Mouse (Mus musculus) lung, postnatal 10 days (tissue): ENCODE results near the gene Ptk6.
A peak's percentile ranks its signal among the peaks of the same experiment; 100 is the strongest.

Experiments used
- DNase-seq: peaks from one replicate; pipeline ENCODE4 v3.0.0; 2021

Gene Ptk6

DNA sequence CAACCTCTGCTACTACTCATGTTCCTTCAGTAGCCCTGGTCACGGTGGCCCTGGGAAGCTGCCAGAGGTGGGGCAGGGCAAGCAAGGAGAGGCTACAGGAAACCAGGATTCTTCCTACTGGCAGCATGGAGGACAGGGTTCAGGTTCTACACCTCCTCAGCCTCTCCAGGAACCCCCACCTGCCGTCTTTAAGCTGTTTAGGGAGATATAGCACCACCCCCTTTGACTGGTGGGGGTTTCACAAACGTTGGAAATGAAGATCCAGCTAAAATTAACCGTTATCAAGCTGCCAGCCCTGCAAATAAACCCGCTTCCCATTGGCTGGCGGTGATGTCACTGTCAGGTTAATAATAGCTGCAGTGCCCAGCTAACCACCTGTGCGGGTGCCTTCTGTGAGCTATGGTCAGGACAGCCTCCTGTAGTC is 43.5 kb downstream of the Ptk6 start:
- DNase-seq = no peak

DNA sequence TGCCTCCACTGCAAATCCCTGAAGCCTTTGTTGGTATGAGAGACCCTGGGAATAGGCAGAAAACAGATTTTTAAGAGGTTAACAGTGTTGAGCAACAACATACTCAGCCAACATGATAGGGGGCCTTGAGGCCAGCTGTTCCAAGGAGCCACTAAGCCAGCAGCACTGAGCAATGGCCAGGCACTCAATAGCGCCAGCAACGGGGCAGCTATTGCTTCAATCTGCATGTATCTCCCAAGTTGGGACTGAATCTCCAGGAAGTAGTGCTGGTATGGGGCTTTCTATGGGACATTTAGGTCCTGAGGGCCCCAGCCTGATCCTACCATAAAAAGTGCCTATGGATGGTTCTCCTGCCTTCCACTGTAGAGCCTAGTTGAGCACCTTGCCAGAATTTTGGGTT is 44.1 kb downstream of the Ptk6 start:
- DNase-seq = no peak

DNA sequence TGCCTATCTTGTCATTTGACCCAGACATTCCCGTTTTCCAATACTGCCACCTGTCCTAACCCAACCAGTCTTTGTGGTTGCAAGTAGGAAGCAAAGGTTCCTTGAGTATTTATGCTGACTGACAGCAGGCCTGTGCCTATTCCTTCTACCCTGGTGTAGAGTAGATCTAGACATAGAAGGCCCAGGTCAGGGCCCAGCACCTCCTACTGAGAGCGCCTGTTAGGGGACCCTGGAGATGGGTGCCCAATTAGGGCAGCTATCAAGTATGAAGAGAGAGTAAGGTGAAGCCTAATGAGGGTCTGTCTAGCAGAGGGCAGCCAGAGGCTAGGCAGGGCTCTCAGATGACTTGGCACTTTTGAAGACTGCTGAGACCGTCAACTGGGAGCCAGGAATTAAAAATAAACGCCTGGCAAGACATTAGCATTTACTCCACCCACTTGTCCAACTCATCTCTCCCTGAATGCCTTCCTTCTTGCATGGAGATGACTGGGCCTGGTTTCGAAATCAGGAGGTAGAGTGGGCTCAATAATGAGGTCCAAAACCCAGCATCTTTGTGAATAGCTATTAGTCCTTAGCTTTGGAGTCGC is 44.8 kb downstream of the Ptk6 start:
- no peak for DNase-seq

DNA sequence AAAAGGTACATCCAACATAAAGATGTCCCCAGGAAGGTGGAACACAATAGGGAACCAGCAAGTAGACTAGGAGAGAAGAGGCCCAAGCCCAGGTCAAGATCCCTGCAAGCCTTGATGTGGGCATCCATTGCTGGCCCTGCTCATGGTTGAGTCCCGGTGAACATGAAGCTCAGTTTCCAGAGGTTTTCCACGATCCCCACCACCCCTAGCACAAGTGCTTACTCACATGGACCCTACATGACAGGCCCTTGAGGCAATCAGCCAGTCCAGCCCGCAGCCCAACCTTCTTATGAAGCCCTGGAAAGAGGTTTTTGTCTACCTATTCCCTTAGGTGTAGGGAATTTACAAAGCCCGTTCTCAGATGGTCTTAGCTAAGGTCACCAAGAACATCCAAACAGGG is 45.4 kb downstream of the Ptk6 start:
- DNase-seq = no peak

DNA sequence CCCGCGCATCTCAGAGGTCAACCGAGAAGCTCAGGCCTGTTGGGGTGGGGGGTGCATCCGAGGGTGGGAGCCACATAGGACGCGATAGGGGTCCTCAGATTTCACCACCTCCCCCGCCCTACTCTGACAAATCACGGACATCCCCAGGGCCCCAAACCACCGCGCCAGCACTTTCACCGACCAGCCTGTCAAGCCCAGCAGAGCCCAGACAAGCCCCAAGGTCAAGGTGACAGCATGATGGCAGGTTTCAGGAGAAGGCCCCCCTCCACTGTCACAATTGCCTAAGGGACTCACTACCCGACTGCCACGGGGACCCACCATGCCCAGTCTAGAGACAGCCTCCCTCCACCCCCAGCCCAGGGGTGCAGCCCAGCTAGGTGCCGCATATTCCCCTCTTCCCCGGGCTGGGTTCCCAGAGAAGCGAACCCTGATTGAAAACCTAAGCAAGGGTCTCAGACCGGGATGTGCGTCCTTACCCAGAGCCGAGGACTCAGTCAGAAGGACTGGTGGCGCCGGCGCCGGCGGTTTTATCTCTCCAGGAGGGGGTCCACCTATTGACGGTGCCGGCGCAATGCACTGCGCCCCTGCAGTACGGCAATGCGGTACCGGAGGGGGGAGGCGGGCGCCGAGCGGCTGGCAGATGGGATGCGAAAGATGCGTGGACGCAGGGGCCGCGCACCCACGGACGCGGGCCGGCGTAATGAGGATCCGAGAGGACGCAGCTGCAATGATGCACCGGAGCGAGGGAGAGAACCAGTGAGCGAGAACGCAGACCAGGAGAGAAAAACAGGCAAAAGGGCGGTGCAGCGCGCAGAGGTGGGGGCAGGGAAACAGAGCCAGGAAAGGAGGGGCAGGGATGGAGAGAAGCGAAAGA is 46.1 kb downstream of the Ptk6 start, which contains the start of gene Eef1a2:
Gene Eef1a2, minus strand, starts transcription at position 767 of the 874 bp plus-strand sequence.
- DNase-seq = no peak

DNA sequence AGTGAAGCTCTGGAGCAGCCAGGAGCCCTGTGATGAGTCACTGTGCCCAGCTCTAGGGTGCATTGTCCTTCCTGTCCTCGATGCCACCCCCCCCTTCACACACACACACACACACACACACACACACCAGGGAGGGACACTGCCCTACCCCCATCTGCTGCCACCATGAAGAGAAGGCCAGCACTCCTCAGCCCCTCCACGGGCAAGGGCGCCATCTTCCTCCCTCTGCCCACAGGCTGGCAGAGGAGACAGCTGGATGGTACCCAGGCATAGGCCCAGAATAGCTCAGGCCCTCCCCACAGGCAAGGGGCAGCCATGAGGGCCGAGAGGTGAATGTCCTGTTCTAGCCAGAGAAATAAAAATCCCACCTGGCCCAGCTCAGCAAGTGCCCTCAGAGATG is 46.8 kb downstream of the Ptk6 start:
- DNase-seq = no peak

DNA sequence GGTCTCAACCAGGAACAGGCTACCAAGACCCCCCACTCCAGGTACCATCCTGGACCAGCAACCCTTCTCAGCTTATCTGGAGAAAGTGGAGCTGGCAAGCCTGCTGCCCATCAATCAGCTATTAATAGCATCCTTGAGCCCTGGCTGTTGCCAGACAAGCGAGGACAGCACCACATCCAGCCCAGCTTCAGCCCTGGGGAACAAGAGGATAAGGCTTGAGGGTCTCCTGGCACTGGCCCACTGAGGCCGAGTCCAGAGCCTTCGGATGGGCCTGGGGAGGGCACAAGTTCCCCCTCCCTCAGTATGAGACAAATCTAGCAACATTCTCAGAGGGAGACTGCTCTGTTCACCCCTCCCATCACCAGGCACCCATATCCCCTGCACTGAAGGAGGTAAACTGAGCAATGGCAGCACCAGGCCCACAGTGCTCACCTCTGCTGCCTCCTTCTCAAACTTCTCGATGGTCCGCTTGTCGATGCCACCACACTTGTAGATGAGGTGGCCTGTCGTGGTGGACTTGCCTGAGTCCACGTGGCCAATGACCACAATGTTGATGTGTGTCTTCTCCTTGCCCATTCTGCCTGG is 47.7 kb downstream of the Ptk6 start:
- DNase-seq = no peak

DNA sequence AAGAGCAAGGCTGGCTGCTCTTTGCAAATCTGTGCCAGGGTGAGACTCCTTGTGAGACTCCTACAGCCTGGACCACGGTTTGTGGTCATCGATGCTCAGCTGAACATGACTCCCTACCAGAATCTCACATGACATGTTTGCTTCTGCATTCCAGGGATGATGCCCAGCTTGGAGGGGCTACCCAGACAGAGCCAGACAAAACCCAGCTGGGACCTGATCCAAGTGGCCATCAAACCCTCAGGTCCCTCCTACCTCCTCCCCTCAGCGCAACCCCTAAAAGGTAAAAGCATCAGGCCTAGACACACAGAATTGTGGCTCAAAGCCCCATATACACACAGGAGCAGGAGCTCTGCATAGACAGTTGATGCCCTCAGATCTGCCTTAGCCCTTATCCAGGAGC is 48.2 kb downstream of the Ptk6 start:
- no peak for DNase-seq

DNA sequence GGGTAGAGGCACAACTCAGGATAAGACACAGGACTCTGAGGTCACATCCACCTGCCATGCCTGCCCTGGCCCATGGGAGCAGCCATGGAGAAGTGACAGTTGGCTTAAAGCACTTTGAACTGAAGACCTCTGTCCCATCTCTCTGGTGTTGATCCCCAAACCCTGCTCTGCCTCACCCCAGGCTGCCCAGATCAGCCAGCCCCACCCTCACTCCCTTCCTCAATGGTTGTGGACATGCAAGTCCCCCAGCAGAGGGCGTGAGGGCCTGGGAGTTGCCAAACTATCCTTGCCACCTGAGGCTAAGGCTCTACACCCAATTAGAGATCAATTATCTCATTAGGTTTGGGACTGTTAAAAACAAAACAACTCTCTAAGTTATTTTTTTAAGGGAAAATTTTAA is 48.8 kb downstream of the Ptk6 start:
- no peak for DNase-seq

DNA sequence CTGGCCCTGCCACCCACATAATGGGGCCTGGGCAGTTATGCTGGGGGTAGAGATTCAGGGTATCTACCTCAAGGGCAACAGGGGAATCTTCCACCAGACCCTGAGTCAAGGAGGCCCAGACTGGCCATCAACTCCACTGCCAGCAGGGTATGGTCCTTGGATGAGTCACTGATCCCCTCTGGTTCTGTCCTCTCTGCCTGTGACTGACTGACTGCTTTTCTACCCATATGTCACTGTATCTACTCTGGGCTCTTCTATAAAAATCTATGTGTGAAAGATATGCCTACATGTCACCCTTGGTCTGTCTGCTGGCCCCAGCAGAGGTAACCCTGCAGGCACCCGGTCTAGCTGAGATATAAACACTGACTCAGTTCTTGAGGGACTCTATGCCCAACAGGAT is 49.5 kb downstream of the Ptk6 start:
- DNase-seq = no peak

DNA sequence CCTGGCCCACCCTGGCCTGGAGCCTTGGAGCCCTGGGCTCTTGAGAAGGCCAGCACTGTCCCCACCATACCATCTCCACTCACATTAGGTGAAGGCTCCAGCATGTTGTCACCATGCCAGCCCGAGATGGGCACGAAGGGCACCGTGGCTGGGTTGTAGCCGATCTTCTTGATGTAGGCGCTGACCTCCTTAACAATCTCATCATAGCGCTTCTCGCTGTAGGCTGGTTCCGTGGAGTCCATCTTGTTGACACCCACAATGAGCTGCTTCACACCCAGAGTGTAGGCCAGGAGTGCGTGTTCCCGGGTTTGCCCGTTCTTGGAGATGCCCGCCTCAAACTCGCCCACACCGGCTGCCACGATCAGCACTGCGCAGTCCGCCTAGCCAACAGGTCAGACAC is 49.9 kb downstream of the Ptk6 start:
- no peak for DNase-seq

DNA sequence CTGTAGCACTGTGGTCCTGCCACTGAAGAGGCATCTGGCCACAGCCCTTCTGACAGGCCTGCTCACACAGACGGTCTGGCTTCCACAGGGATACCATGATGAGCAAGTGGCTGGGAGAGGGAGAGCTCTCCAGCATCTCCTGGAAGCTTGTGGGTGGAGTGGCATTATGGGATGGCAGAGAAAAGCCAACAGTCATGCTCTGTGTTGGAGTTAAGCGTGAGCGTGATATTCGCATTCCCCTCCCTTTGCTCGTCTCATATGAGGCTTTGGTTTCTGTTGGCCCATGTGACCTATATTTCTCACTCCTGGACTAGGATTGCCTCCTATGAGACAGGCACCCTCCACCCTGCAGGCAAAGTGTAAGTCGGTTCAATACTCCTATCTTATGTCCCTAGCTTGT is 52.3 kb downstream of the Ptk6 start:
- no peak for DNase-seq

DNA sequence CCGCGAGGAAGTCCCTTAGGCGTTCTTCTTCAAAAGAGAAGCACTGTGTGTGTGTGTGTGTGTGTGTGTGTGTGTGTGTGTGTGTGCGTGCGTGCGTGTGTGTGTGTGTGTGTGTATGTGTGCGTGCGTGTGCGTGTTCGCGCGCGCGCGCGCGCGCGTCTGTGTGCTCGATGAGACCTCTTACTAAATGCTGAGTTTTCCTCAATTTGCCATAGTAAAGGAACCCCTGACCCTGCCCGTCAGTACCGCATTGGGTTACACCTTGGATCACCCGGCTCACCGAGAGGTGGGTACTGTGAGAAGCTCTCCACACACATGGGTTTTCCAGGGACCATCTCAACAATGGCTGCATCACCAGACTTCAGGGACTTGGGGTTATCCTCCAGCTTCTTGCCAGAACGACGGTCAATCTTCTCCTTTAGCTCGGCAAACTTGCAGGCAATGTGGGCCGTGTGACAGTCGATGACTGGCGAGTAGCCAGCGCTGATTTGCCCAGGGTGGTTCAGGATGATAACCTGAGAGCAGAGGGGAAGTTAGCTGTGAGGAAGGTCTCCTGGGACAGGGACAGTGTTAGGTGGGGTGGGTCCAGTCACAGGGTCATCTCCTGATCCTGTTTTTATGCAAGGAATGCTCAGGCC is 54.2 kb downstream of the Ptk6 start:
- DNase-seq = no peak

DNA sequence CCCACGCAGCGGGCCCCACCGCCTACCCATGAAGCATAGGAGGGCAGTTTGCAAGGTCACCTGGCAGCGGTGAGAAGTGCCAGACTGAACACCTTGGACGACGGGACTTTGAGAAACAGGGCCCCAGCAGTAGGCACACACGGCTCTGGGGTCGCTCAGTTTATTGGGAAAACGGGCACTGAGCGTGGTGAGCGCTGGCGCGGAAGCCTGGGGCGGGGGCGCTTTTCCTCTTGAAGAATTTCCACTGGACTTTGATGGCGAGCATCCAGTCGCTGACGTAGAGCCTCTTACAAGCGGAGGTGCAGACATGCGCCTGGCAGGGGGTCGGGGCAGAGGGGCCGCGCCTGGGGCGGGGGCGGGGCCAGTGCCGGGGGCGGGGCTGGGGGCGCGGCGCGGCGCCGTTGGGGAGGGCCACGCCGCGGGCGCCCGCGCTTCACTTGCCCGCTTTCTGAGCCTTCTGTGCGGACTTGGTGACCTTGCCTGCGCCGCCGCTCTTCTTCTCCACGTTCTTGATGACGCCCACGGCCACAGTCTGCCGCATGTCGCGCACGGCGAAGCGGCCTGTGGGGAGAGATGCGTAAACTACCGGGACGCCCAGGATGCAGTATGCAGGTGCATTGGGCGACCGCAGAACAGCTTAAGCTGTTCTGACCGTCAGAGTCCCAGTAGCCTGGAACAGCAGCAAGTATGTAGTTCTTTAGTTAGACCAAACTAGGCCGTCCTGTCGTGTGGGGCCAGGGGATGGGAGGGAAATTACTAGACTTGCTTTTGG is 54.9 kb downstream of the Ptk6 start:
- peak; percentile 18 for DNase-seq

DNA sequence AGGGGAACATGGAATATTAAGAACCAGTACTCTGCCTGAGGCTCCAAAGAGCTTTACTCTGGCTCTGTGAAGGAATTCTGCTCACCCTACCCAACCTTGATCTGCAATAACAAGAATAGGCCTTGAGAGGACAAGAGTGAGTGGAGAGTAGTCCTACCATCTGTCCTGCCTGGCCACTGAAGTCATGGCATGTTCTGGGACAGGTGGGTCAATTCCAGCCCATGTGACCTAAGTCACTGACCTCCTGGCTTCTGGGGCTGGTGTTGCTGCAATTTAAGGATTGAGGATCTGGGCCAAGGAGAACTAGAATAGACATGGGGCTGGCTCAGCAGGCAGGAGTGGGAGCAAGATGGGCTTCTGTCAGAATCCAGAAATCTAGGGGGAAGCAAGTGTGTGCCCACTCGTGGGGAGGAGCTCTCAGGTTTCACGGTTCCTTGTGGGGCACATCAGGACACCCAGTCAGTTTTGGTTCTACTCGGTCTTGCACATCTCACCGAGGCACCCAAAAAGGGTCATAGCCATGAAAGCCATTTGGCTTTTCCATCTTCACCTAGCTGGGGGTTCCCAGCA is 55.5 kb downstream of the Ptk6 start:
- DNase-seq = no peak

DNA sequence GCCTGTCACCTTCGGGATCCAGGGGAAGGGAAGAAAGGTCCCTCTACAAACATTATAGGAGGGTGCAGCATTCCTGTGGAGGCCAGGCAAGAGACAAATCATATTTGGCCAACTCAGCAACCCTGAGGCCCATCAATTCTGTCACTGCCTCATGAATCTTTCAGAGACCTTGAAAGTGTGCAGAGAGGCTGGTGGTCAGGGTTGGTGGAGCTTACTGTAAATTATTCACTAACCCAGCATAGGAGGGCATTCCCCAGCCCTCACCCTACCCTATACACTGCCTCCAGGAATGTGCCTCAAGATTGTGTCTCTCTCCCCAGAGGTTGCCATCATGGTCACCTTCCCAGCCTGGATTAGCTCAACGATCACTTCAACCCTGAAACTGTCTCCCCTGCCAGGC is 57.9 kb downstream of the Ptk6 start:
- DNase-seq = no peak
